Comparison of ENCODE assay signal across 19 mouse cellular contexts in the genomic region with DNA sequence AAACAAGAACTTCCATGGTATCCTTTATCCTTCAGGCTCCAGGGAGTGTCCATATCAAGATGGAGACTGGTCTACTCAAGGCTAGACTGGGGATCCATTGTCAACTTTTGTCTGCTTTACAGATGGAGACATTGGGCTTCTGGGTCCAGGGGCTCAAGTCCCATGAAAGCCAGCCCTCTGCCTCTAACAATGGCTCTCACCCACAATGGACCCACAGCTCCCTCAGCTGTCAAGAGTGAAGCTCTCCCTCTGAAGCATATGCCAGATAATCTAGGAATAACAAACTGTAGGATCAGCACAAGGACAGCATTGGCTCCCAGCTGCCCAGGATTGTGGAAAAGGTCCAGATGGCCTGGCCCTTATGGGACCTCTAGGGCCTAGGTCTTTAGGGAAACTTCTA.
"Had no signal": no experiment of that assay in that cellular context is flagged by ENCODE, and none has a peak within 500 bp of the region (broad histone marks: within the 10 kb centered on the region; RNA-seq: fewer than 3 reads in every experiment).

No protein-coding gene starts in this region.

- H3K4me1 ChIP-seq: liver, embryonic 13.5 days; liver, embryonic 15.5 days; lung, embryonic 15.5 days; megakaryocyte, embryonic 14.5 days; midbrain, embryonic 15.5 days; neural tube, embryonic 12.5 days; stomach, embryonic 15.5 days had no signal

- DNase-seq: liver, embryonic 13.5 days; liver, postnatal 0 days; lung, adult 2 months; lung, postnatal 14 days; lung, postnatal 36 days; right cerebral cortex, postnatal 14 days; thymus, adult 2 months; thymus, postnatal 25 days; thymus, postnatal 4 days had no signal

- H3K9ac ChIP-seq: liver, embryonic 13.5 days; liver, embryonic 15.5 days; liver, postnatal 0 days; lung, embryonic 15.5 days; midbrain, embryonic 12.5 days; midbrain, embryonic 15.5 days; neural tube, embryonic 12.5 days; stomach, embryonic 15.5 days had no signal

- H3K27ac ChIP-seq: liver, embryonic 13.5 days; liver, embryonic 15.5 days; lung, embryonic 15.5 days; macrophage; midbrain, embryonic 12.5 days; midbrain, embryonic 15.5 days; neural tube, embryonic 12.5 days; stomach, embryonic 15.5 days; stomach, postnatal 0 days had no signal

- H3K36me3 ChIP-seq: liver, embryonic 13.5 days; liver, embryonic 15.5 days; lung, embryonic 15.5 days; midbrain, embryonic 12.5 days; midbrain, embryonic 15.5 days; neural tube, embryonic 12.5 days; stomach, embryonic 15.5 days had no signal

- H3K4me3 ChIP-seq: liver, embryonic 13.5 days; liver, embryonic 15.5 days; lung, embryonic 15.5 days; midbrain, embryonic 12.5 days; midbrain, embryonic 15.5 days; neural tube, embryonic 12.5 days; stomach, embryonic 15.5 days had no signal

- H3K27me3 ChIP-seq: liver, embryonic 13.5 days; liver, embryonic 15.5 days; lung, embryonic 15.5 days; megakaryocyte, embryonic 14.5 days; midbrain, embryonic 12.5 days; midbrain, embryonic 15.5 days; neural tube, embryonic 12.5 days; stomach, embryonic 15.5 days had no signal

- ATAC-seq: liver, postnatal 0 days; lung, postnatal 0 days; midbrain, embryonic 15.5 days had no signal

- H3K9me3 ChIP-seq: liver, embryonic 15.5 days; lung, embryonic 15.5 days; midbrain, embryonic 12.5 days; midbrain, embryonic 15.5 days; neural tube, embryonic 12.5 days; stomach, embryonic 15.5 days had no signal

- H3K4me2 ChIP-seq: liver, embryonic 13.5 days; liver, embryonic 15.5 days; lung, embryonic 15.5 days; midbrain, embryonic 12.5 days; midbrain, embryonic 15.5 days; neural tube, embryonic 12.5 days; stomach, embryonic 15.5 days had no signal
